In genomic region chr6:53794323-53794971, GRCm38 (mm10) we compare ENCODE assay signal across 8 mouse cellular contexts. TPM values are rescaled to one million over a fixed set of nuclear protein-coding genes. Genes with fewer than 3 reads are reported as not detected.
DNase-seq lines count a peak whose midpoint lies in the region; ATAC-seq and TF ChIP-seq lines count a peak whose summit lies in the region.

No protein-coding gene starts in this region.

- ATAC-seq in cerebellum, adult (ENCODE audit: insufficient number of reproducible peaks, low FRiP score, low TSS enrichment), result peak; percentile 94
- ATAC-seq in forebrain, embryonic 13.5 days, result peak; percentile 83
- peak; percentile 72 for ATAC-seq in heart, postnatal 0 days (ENCODE audit: insufficient read depth, low read depth)
- ATAC-seq in liver, embryonic 14.5 days (ENCODE audit: insufficient read depth), result no peak

- peak; percentile 80 for TF ChIP-seq CTCF in heart, postnatal 0 days (IDR thresholded peaks at IDR 0.05; ENCODE audit: low read depth)
- TF ChIP-seq CTCF in liver, embryonic 14.5 days (IDR thresholded peaks at IDR 0.05; ENCODE audit: low read depth), result peak; percentile 66
- TF ChIP-seq CTCF in olfactory bulb, adult 2 months (IDR thresholded peaks at IDR 0.05; ENCODE audit: insufficient read depth, low read depth, low read length), result peak; percentile 93

- no peak for TF ChIP-seq POLR2A in olfactory bulb, adult 2 months (IDR thresholded peaks at IDR 0.05; ENCODE audit: insufficient read depth, low read depth, low read length)

- H3K4me1 ChIP-seq in forebrain, embryonic 13.5 days, result no peaks in the 10 kb centered on the region
- no peaks in the 10 kb centered on the region for H3K4me1 ChIP-seq in heart, postnatal 0 days (ENCODE audit: control insufficient read depth, insufficient read depth)
- H3K4me1 ChIP-seq in liver, embryonic 14.5 days (replicated peaks; ENCODE audit: control insufficient read depth in 2 of 2, insufficient read depth in 2 of 2, low read length in 1 of 2), result no peaks in the 10 kb centered on the region
- no peaks in the 10 kb centered on the region for H3K4me1 ChIP-seq in olfactory bulb, adult 2 months (ENCODE audit: control insufficient read depth, insufficient read depth, low read length)

- WGBS in forebrain, embryonic 13.5 days, result 12% methylated on average over 17 of the region's 17 CpGs
- WGBS in heart, postnatal 0 days, result 12% methylated on average over 17 of the region's 17 CpGs
- WGBS in liver, embryonic 14.5 days (ENCODE audit: insufficient replicate concordance), result 15% methylated on average over 17 of the region's 17 CpGs
- 14% methylated on average over 17 of the region's 17 CpGs for WGBS in olfactory bulb, adult 2 months

- no peaks in the 10 kb centered on the region for H3K36me3 ChIP-seq in forebrain, embryonic 13.5 days (ENCODE audit: poor library complexity, severe bottlenecking)
- no peaks in the 10 kb centered on the region for H3K36me3 ChIP-seq in heart, postnatal 0 days (replicated peaks; ENCODE audit: control insufficient read depth, insufficient read depth, low read length)
- H3K36me3 ChIP-seq in liver, embryonic 14.5 days (replicated peaks; ENCODE audit: control insufficient read depth, insufficient read depth, low read depth), result no peaks in the 10 kb centered on the region

- no peak for TF ChIP-seq EP300 in heart, postnatal 0 days (IDR thresholded peaks at IDR 0.05; ENCODE audit: low read depth)
- no peak for TF ChIP-seq EP300 in liver, embryonic 14.5 days (IDR thresholded peaks at IDR 0.05; ENCODE audit: low read depth)

- H3K4me3 ChIP-seq in forebrain, embryonic 13.5 days, result no peak overlapping the region
- H3K4me3 ChIP-seq in heart, postnatal 0 days (ENCODE audit: low read depth, low read length), result no peak overlapping the region
- H3K4me3 ChIP-seq in liver, embryonic 14.5 days (ENCODE audit: insufficient read depth in 1 of 2, low read depth in 2 of 2, low read length in 2 of 2), result no peak overlapping the region
- no peak overlapping the region for H3K4me3 ChIP-seq in olfactory bulb, adult 2 months (ENCODE audit: insufficient read depth, low read depth, low read length)

- peak overlapping the region; percentile 26 for H3K4me2 ChIP-seq in forebrain, embryonic 13.5 days
- peak overlapping the region; percentile 34; the same call in 1 of the 2 replicates for H3K4me2 ChIP-seq in heart, postnatal 0 days (ENCODE audit: low read depth, low read length)
- no peak overlapping the region for H3K4me2 ChIP-seq in liver, embryonic 14.5 days (ENCODE audit: low read depth)

- no peak overlapping the region for H3K9ac ChIP-seq in forebrain, embryonic 13.5 days
- no peak overlapping the region for H3K9ac ChIP-seq in heart, postnatal 0 days (replicated peaks; ENCODE audit: low read depth, low read length)
- no peak overlapping the region for H3K9ac ChIP-seq in liver, embryonic 14.5 days (replicated peaks)

- no peak overlapping the region for H3K27ac ChIP-seq in forebrain, embryonic 13.5 days
- no peak overlapping the region for H3K27ac ChIP-seq in heart, postnatal 0 days (ENCODE audit: low read depth)
- no peak overlapping the region for H3K27ac ChIP-seq in liver, embryonic 14.5 days
- H3K27ac ChIP-seq in olfactory bulb, adult 2 months (ENCODE audit: insufficient read depth, low read depth, low read length), result no peak overlapping the region

- H3K27me3 ChIP-seq in forebrain, embryonic 13.5 days, result no peaks in the 10 kb centered on the region; the same call in 1 of the 2 replicates
- peaks cover 8% of the 10 kb centered on the region; the same call in 1 of the 2 replicates for H3K27me3 ChIP-seq in heart, postnatal 0 days (ENCODE audit: control insufficient read depth, insufficient read depth, low read length)
- H3K27me3 ChIP-seq in liver, embryonic 14.5 days (ENCODE audit: control insufficient read depth, insufficient read depth, low read length), result peaks cover 3% of the 10 kb centered on the region

- DNase-seq in MN1 (ENCODE audit: low spot score), result peak; percentile 43
- peak; percentile 59 for DNase-seq in heart, postnatal 0 days (ENCODE audit: low spot score)
- DNase-seq in kidney, postnatal 36 days, result peak; percentile 83 to 90
- no peak for DNase-seq in liver, embryonic 14.5 days (ENCODE audit: low read depth in 3 of 3, low spot score in 3 of 3)
- peak; percentile 44 for DNase-seq in yolk sac, embryonic 10.5 days (ENCODE audit: low spot score)

- H3K9me3 ChIP-seq in forebrain, embryonic 13.5 days (replicated peaks), result no peaks in the 10 kb centered on the region
- H3K9me3 ChIP-seq in heart, postnatal 0 days (replicated peaks; ENCODE audit: control insufficient read depth, low read length), result no peaks in the 10 kb centered on the region
- H3K9me3 ChIP-seq in liver, embryonic 14.5 days (ENCODE audit: control insufficient read depth, low read length), result no peaks in the 10 kb centered on the region

RNA-seq across cellular contexts. Expression of gene Tril, which starts 26.2 kb away (rescaled TPM):
- polyA plus RNA-seq in forebrain, embryonic 13.5 days (2015; fragmentation: Nextera tagmentation; extraction: Ambion mirVana), result 5.6 and 6.3 TPM in 2 replicates
- 6.4 and 8.4 TPM in 2 replicates for total RNA-seq in heart, postnatal 0 days (2014; rRNA removed; ENCODE audit: low replicate concordance)
- 3.5 and 3.9 TPM in 2 replicates for polyA plus RNA-seq in heart, postnatal 0 days (2015; fragmentation: Nextera tagmentation; extraction: Ambion mirVana)
- 0.15 and 0.16 TPM in 2 replicates for polyA plus RNA-seq in liver, embryonic 14.5 days (2012; rRNA removed)
- polyA plus RNA-seq in liver, embryonic 14.5 days (2014; fragmentation: Nextera tagmentation; extraction: Ambion mirVana), result 0.19 and 0.27 TPM in 2 replicates
- not detected in 2 replicates for polyA plus RNA-seq in olfactory bulb, adult 2 months (2012; ENCODE audit: insufficient read depth, insufficient read length, low replicate concordance, missing spikeins)

Comparison
In these comparisons a context has a peak if more than half of its experiments do, and no peak if none do; other contexts are left out.
1. DNase-seq: peak in MN1 (single experiment), heart, postnatal 0 days (single experiment), kidney, postnatal 36 days (2 of 2) and yolk sac, embryonic 10.5 days (single experiment); none in liver, embryonic 14.5 days (0 of 3).
2. Peak in every context shown above with its lines, with median percentiles within 50 percentile points of each other: CTCF ChIP-seq.